Mouse (Mus musculus) C2C12 (cell line): Measurements from ENCODE around the gene Dcaf8.

Experiments
- CEBPB ChIP-seq: IDR thresholded peaks from one replicate; pipeline ENCODE4 v1.6.1; 2011; ENCODE audit warnings: low read depth, mild to moderate bottlenecking, control low read depth, moderate library complexity
- CTCF ChIP-seq: IDR thresholded peaks from one replicate; pipeline ENCODE4 v1.5.1; 2011; ENCODE audit not compliant: control insufficient read depth, insufficient read depth, insufficient read length
- MAX ChIP-seq: IDR thresholded peaks from one replicate; pipeline ENCODE4 v1.6.1; 2011; ENCODE audit warnings: mild to moderate bottlenecking, control low read depth
- MYOD1 ChIP-seq: IDR thresholded peaks from one replicate; pipeline ENCODE4 v1.6.1; 2011; ENCODE audit warnings: low read depth; ENCODE audit not compliant: control insufficient read depth, insufficient read length
- MYOG ChIP-seq: IDR thresholded peaks from one replicate; pipeline ENCODE4 v1.6.1; 2011; ENCODE audit not compliant: control insufficient read depth, insufficient read length; ENCODE audit errors: extremely low read depth

GRCm38 (mm10) chr1:172107777-172108477, 40.0 kb upstream of the Dcaf8 start:
- no peak for TF ChIP-seq CTCF
- no peak for TF ChIP-seq CEBPB
- no peak for TF ChIP-seq MYOD1
- TF ChIP-seq MAX, result no peak
- TF ChIP-seq MYOG, result no peak
